Mouse (Mus musculus): ENCODE results near the gene Gpr153. TPM values are rescaled to one million over a fixed set of nuclear protein-coding genes. Genes with fewer than 3 reads are reported as not detected.
A peak's percentile ranks its signal among the peaks of the same experiment; 100 is the strongest.

Gene Gpr153
- polyA plus RNA-seq, 1 experiment from 2014 or later = 7.9 TPM

DNA sequence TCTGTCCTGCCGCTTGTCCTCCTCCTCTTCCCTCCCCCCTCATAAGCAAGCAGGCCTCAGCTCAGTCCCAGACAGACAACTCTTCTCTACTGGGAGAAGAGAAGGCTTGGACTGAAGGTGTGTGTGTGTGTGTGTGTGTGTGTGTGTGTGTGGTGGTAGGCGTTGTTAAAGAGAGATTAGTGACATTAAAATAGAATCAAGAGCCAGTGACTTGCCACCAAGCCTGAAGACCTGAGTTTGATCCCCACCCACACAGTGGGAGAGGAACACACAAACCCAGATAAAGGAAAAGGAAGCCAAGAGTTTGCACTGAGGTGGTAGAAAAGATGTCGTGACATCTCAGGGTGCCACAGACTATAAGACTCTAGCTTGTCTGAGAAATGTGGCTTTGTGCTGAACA is 26.8 kb upstream of the Gpr153 start:
- Histone ChIP-seq H3K27me3 (ENCODE audit: insufficient read depth, poor library complexity, severe bottlenecking) (no peaks in the 10 kb centered on the region), H3K9me3 (no peaks in the 10 kb centered on the region), H3K27ac (no peak overlapping the region), H3K4me1 (replicated peaks) (peaks cover 30% of the 10 kb centered on the region), H3K4me3 (no peak overlapping the region), H3K36me3 (peaks cover 9% of the 10 kb centered on the region; the same call in 1 of the 2 replicates)
- 85% methylated on average over 3 of the region's 3 CpGs for WGBS
- no peak for DNase-seq (ENCODE audit: low spot score)

DNA sequence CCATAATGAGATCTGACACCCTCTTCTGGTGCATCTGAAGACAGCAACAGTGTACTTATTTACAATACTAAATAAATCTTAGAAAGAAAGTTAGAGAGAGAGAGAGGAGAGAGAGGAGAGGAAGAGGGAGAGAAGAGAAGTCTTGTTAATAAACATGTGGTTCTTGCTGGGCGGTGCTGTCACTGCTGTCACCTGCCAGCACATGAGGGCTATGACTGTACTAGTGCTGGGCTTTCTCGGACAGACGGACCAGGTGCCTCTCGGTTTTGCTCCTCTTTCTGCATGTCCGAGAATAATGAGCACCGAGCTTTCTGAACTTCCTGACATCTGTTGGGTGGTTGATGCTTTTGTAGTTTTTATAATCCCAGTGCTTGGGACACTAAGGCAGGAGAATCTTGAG is 23.4 kb upstream of the Gpr153 start:
- no peak overlapping the region for H3K4me3 ChIP-seq
- H3K36me3 ChIP-seq = peaks cover 20% of the 10 kb centered on the region; the same call in 1 of the 2 replicates
- no peak for DNase-seq (ENCODE audit: low spot score)
- no peaks in the 10 kb centered on the region for H3K9me3 ChIP-seq
- H3K4me1 ChIP-seq (replicated peaks) = peaks cover 20% of the 10 kb centered on the region
- 88% methylated on average over 6 of the region's 6 CpGs for WGBS
- H3K27me3 ChIP-seq (ENCODE audit: insufficient read depth, poor library complexity, severe bottlenecking) = no peaks in the 10 kb centered on the region
- no peak overlapping the region for H3K27ac ChIP-seq

DNA sequence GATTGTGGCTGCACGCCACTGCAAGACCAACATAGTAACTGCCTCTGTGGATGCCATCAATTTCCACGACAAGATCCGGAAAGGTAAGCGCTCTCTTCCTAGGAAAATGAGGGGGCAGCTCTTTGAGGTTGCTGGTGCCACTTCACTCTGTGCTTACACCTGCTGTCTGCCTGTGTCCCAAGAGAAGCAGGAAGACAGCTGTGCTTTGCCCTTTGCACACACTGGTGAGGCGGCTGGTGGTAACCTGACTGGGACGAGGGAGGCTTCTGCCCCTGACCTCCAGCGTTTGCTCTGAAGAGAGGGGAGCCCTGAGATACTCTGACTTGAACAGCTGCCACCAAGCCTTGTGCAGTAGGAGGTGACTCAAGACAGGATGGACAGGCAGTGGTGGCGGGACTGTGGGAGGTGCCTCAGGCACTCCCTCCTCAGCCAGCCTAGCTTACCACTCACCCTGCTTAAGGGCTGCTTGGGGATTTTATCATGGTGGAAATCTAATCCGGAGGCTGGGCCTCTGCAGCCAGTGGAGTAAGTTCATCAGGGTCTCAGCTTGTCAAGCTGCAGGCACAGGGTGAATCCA is 20.8 kb upstream of the Gpr153 start:
- Histone ChIP-seq H3K36me3 (peaks cover 17% of the 10 kb centered on the region; the same call in 1 of the 2 replicates), H3K4me3 (no peak overlapping the region), H3K27ac (no peak overlapping the region), H3K4me1 (replicated peaks) (peaks cover 12% of the 10 kb centered on the region; the same call in 1 of the 2 replicates), H3K27me3 (ENCODE audit: insufficient read depth, poor library complexity, severe bottlenecking) (no peaks in the 10 kb centered on the region), H3K9me3 (no peaks in the 10 kb centered on the region)
- 76% methylated on average over 9 of the region's 9 CpGs for WGBS
- DNase-seq (ENCODE audit: low spot score) = no peak

DNA sequence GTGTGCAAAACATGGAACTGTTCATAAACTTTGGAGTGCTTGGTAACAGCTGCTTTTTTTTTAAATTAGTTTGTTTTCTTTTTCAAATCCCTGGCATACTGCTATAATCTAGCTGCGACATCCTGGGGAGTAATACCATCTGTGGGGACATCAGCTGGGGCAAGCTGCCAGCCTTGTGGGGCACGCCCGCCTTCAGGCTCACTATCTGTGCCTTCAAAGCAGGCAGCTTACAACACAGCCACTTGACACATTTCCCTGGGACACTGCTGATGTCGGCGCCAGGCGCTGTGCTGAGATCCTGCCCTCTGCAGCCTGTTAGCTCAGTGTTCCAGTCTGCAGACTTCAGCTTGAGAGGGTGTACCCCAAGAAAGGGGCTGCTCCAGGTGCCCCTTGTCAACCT is 17.0 kb upstream of the Gpr153 start:
- H3K36me3 ChIP-seq = peaks cover 24% of the 10 kb centered on the region
- no peak for DNase-seq (ENCODE audit: low spot score)

DNA sequence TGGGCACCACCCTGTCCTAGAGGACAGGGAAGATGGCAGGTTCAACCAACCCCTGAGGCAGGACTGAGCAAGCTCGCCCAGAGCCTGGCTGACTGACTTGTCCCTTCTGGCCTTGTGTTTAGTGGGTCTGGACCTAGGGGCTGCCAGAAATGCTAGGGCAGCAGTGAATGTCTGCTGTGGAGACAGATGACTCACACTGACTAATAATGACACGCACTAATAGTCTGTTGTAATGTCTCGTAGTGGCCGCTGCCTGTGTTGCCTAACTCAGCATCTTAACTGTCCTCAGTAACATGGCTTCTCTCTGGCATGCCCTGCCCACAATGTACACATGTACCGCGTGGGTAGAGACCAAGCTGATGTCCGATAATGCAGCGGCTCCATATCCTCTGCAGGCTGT is 13.6 kb upstream of the Gpr153 start:
- no peak for DNase-seq (ENCODE audit: low spot score)
- WGBS = 93% methylated on average over 8 of the region's 8 CpGs
- Histone ChIP-seq H3K27ac (no peak overlapping the region), H3K4me3 (no peak overlapping the region), H3K36me3 (peaks cover 13% of the 10 kb centered on the region), H3K4me1 (replicated peaks) (peaks cover 42% of the 10 kb centered on the region), H3K27me3 (ENCODE audit: insufficient read depth, poor library complexity, severe bottlenecking) (no peaks in the 10 kb centered on the region; the same call in none of the 2 replicates), H3K9me3 (no peaks in the 10 kb centered on the region)

More for the DNA sequence above, 17.0 kb upstream of the Gpr153 start:
- H3K4me1 ChIP-seq (replicated peaks) = peaks cover 24% of the 10 kb centered on the region
- no peaks in the 10 kb centered on the region; the same call in 1 of the 2 replicates for H3K27me3 ChIP-seq (ENCODE audit: insufficient read depth, poor library complexity, severe bottlenecking)
- H3K27ac ChIP-seq = no peak overlapping the region
- no peak overlapping the region for H3K4me3 ChIP-seq
- no peaks in the 10 kb centered on the region for H3K9me3 ChIP-seq
- 78% methylated on average over 6 of the region's 6 CpGs for WGBS

DNA sequence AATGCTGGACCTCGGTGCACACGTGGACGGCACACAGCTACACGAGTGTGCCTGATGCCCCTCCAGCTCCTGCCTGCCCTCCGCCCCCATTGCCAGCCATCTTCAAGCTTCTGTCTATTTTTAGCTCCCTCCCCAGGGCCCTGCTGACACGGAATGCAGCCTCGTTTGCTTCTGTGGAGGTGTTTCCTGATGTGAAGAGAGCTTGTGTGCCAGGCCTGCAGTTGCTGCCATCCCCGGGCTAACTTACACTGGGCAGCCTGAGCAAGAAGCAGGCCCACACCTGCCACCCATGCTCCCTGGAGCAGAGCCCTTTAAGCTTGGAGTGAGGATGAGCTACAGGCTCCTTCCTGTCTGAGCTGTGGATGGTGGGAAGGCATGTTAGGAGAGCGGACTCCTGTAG is 11.8 kb upstream of the Gpr153 start:
- Histone ChIP-seq H3K4me1 (replicated peaks) (peaks cover 52% of the 10 kb centered on the region), H3K4me3 (no peak overlapping the region), H3K36me3 (peaks cover 13% of the 10 kb centered on the region), H3K27me3 (ENCODE audit: insufficient read depth, poor library complexity, severe bottlenecking) (no peaks in the 10 kb centered on the region; the same call in none of the 2 replicates), H3K27ac (no peak overlapping the region), H3K9me3 (no peaks in the 10 kb centered on the region)
- no peak for DNase-seq (ENCODE audit: low spot score)
- 76% methylated on average over 9 of the region's 9 CpGs for WGBS

DNA sequence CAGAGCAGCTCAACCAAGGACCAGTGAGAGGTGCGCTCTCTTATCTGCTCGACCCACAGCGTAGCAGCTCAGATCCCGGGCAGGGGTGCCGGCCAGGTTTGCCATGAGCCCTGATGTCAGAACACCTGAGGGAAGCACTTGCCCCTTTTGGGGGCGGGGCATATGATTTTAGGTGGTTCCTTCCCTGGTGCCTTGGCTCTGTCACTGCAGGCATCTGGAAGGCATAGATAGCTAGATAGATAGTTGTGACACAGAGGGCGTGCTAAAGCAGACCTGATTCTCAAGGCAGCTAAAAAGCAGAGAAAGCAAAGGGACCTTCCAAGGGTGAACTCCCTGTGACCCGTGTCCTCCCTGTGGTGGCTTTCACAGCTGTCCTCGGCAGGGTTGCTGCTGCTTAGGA is 10.9 kb upstream of the Gpr153 start:
- no peaks in the 10 kb centered on the region for H3K9me3 ChIP-seq
- H3K4me1 ChIP-seq (replicated peaks) = peaks cover 61% of the 10 kb centered on the region
- no peak overlapping the region for H3K4me3 ChIP-seq
- H3K36me3 ChIP-seq = peaks cover 21% of the 10 kb centered on the region
- DNase-seq (ENCODE audit: low spot score) = no peak
- H3K27me3 ChIP-seq (ENCODE audit: insufficient read depth, poor library complexity, severe bottlenecking) = no peaks in the 10 kb centered on the region; the same call in none of the 2 replicates
- WGBS = 55% methylated on average over 9 of the region's 9 CpGs
- H3K27ac ChIP-seq = peak overlapping the region; percentile 71; the same call in 1 of the 2 replicates

DNA sequence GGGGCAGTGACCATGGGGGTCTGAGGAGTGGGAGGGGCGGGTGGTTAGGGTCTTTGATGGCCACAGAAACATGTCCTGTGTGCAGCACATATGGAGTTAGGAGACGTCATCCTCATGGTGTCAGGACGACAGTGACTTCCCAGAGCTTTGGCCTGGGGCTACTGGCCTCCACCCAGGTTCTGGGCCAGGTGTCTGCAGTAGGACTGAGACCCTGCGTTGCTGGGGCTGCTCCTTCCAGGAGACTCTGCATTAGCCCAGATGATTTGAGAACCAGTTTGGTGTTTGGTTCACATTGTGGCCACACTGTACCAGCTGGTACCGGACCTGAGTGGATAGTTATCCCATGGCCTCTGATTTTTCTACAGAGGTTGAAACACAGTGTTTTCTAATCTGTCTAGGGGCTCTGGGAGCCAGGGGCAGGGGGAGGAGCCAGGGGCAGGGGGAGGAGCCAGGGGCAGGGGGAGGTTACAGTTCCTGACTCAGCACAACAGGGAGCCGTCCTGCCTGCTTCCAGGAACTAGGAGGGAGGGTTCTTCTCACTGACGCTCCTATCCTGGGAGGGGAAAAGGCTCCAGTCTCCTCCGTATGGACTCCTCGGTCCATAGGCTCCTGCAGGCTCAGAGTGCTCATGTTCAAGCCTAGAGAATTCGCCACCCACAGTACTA is 10.4 kb upstream of the Gpr153 start:
- no peaks in the 10 kb centered on the region for H3K9me3 ChIP-seq
- H3K36me3 ChIP-seq = peaks cover 26% of the 10 kb centered on the region
- peak overlapping the region; percentile 71 for H3K27ac ChIP-seq
- H3K4me1 ChIP-seq (replicated peaks) = peaks cover 67% of the 10 kb centered on the region
- H3K4me3 ChIP-seq = no peak overlapping the region
- no peaks in the 10 kb centered on the region; the same call in none of the 2 replicates for H3K27me3 ChIP-seq (ENCODE audit: insufficient read depth, poor library complexity, severe bottlenecking)
- 25% methylated on average over 10 of the region's 10 CpGs for WGBS
- DNase-seq (ENCODE audit: low spot score) = peak; percentile 44

DNA sequence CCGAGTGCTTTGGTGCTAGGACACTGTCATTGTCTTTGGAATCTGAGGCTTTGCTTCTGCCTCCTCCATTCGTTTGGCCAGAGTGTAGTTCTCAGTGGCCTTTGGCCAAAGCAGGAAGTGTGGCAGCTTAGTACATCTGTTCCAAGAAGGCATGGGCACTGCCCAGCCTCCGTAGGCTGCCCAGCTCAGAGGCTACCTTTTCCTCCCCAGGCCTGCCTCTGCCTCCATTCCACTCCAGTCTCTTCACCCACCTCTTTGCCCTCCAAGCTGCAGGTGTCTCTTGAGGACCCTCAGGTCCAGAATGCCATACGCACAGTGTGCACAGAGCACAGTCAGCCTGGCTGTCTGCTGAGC is 9.9 kb upstream of the Gpr153 start:
- Histone ChIP-seq H3K4me3 (no peak overlapping the region), H3K36me3 (peaks cover 31% of the 10 kb centered on the region), H3K27ac (peak overlapping the region; percentile 71), H3K27me3 (ENCODE audit: insufficient read depth, poor library complexity, severe bottlenecking) (no peaks in the 10 kb centered on the region; the same call in none of the 2 replicates), H3K4me1 (replicated peaks) (peaks cover 72% of the 10 kb centered on the region), H3K9me3 (no peaks in the 10 kb centered on the region)
- DNase-seq (ENCODE audit: low spot score) = no peak
- 45% methylated on average over 4 of the region's 4 CpGs for WGBS

DNA sequence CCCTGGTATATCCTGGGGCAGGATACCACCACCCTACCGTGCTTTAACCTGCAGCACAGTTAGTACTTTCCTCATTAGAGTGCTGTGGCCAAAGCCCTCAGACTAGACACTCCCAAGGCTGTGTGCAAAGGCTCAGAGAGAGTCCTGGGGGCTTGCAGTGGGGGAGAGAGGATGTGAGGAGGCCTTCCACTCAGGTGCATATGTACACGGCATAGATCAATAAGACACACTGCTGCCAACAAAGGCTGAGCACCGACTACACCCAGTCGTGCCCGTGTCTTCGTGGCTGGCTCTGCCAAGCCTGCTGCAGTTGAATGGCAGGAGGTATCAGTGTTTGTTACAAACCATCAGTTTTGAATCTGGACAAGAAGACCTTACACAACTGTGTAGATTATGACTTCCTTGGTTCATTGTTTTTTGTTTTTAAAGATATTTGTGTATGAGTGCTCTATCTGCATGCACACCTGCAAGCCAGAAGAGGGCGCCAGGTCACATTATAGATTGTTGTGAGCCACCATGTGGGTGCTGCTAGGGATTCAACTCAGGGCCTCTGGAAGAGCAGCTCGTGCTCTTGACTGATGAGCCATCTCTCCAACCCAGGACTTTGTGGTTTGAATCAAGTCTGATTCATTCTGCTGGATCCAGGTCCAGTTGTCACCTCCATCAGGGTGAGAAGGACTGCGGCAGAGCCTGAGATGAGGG is 9.0 kb upstream of the Gpr153 start:
- Histone ChIP-seq H3K27ac (peak overlapping the region; percentile 71; the same call in 1 of the 2 replicates), H3K27me3 (ENCODE audit: insufficient read depth, poor library complexity, severe bottlenecking) (peaks cover 4% of the 10 kb centered on the region), H3K36me3 (peaks cover 32% of the 10 kb centered on the region), H3K9me3 (no peaks in the 10 kb centered on the region), H3K4me3 (no peak overlapping the region), H3K4me1 (replicated peaks) (peaks cover 77% of the 10 kb centered on the region)
- DNase-seq (ENCODE audit: low spot score) = no peak
- WGBS = 85% methylated on average over 9 of the region's 9 CpGs

DNA sequence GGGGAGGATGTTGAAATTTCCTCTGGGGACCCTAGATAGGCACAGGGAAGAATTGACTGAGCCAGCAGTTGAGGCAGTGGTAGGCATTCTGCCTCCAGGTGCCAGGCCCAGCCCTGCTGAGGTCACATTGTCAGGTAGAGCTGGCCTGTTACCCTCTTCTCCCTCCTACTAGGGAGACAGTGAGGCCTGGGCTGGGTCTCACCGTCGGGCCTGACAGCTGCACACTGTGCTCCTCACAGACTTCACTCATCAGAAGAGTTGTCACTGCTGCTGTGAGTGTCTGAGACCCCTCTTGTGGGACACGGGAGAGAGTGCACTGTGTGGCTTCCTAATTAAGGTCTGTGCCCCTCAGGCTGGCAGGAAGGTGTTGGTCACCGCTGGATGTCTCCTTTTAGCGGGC is 8.2 kb upstream of the Gpr153 start:
- DNase-seq (ENCODE audit: low spot score) = no peak
- peak overlapping the region; percentile 9; the same call in 1 of the 2 replicates for H3K27ac ChIP-seq
- no peaks in the 10 kb centered on the region for H3K9me3 ChIP-seq
- peaks cover 83% of the 10 kb centered on the region for H3K4me1 ChIP-seq (replicated peaks)
- H3K27me3 ChIP-seq (ENCODE audit: insufficient read depth, poor library complexity, severe bottlenecking) = peaks cover 9% of the 10 kb centered on the region
- 62% methylated on average over 5 of the region's 5 CpGs for WGBS
- H3K36me3 ChIP-seq = peaks cover 24% of the 10 kb centered on the region
- no peak overlapping the region for H3K4me3 ChIP-seq

DNA sequence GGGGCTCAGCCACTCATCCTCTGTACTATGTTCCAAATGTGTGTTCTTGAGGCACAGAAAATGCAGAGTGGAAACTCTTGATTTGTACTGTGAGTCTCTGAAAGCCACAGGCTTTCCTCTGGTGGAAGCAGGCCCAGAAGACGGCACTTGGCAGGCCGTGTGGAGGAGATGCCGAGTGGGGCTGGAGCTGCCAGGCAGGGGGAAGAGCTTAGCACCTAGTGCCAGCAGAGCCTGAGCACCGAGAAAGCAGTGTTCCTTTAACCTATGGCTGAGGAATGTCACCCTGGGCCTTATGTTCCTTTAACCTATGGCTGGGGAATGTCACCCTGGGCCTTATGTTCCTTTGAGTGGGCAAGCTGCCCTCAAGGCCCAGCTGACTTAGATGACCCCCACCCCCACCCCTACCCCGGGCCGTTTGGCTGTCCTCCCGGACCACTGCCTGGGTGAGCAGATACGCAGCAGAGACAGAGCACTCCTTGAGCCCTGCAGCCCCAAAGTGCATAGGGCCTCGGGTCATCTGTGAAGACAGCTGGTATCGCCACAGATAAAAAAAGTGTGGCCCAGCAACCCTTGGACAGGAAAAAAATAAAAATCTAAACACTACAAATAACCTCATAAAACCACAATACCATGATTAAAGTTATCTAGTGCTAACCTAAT is 7.7 kb upstream of the Gpr153 start:
- no peak for DNase-seq (ENCODE audit: low spot score)
- H3K36me3 ChIP-seq = peaks cover 23% of the 10 kb centered on the region
- H3K27me3 ChIP-seq (ENCODE audit: insufficient read depth, poor library complexity, severe bottlenecking) = peaks cover 15% of the 10 kb centered on the region
- H3K4me3 ChIP-seq = no peak overlapping the region
- peaks cover 83% of the 10 kb centered on the region for H3K4me1 ChIP-seq (replicated peaks)
- 0 out of 2 replicates have a peak overlapping the region, but pooled peaks have one; percentile 30 for H3K27ac ChIP-seq
- H3K9me3 ChIP-seq = no peaks in the 10 kb centered on the region
- WGBS = 52% methylated on average over 10 of the region's 10 CpGs

Data from hindbrain, embryonic 10.5 days (tissue).